Mouse (Mus musculus) left cerebral cortex, postnatal 10 days (tissue): Measurements from ENCODE around the gene Actl10. TPM values are rescaled to one million over a fixed set of nuclear protein-coding genes. Genes with fewer than 3 reads are reported as not detected.

Experiments
- DNase-seq, 2 experiments: peaks; one replicate each; pipeline ENCODE4 v3.0.0; 2021 to 2022; ENCODE audit warnings: low spot score in 2 of 2, mixed read lengths in 1 of 2; ENCODE audit errors: extremely low spot score in 1 of 2
- intact Hi-C: fragments of 180-260 bp; cut with DNase I; formaldehyde crosslinking; loops from one replicate; pipeline ENCODE4 v1.15.1; 2025
- total RNA-seq, 2 experiments: library from RNA; stranded (reverse); gene quantifications; 2 replicates each; pipeline ENCODE4 v1.2.3; 2021

Gene Actl10
- total RNA-seq, 2 experiments from 2014 or later: not detected

DNA sequence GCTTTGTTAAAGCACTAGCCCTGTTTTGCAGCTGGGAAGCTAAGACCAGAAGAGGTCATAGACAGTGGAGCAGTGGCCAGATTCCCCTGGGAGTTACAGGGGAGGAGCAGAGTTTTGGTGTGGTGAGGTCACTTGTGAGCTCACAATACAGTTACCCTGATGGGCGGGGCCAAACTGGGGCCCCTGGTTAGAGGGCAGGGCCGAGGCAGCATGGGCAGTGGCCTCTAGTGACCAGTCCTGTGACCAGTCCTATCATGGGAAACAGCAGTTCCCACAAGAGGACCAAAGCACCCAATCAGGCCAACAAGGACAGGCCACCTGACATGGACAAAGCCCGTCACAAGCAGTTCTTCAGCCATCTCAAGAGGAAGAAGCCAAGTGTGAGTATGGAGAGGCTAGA is 2.9 kb upstream of the Actl10 start:
- intact Hi-C loops: no loop called here
- peak in 1 of 2 experiments; percentile 74 for DNase-seq

DNA sequence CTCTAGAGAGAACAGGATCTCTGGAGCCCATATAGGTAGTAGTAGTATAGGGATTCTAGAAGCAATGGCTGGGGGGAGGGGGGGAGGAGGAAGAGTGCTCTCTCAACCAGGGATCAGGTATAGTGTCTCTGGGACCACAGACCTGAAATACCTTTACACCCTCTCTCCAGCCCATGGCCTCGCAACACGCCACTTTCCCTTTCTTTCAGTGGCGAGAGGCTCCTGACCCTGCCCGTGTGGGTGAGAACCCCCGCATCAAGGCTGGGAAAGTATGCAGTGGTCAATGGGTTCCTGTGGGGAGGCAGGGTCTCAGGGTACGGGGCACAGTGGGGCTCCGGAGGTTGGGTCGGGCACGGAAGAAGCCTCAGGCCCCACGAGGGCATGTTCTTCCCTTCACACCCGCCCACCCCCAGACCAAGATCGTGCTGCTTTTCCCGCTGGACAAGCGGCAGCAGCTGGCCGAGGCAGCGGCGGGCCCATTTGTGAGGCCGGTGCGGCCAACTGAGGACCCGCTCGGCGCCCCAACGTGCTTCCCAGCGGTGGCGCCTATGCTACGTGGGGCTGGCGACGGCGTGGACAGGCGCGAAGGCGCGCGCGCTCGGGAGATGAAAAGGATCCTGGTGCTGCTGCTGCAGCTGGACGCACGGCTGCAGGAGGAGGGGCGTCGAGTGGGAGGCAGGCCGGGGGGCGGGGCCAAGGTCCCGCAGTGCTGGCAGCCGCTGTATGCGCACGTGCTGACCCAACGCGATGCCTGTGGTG is 2.3 kb upstream of the Actl10 start:
- intact Hi-C loops: no loop called here
- peak in 1 of 2 experiments; percentile 89 for DNase-seq

DNA sequence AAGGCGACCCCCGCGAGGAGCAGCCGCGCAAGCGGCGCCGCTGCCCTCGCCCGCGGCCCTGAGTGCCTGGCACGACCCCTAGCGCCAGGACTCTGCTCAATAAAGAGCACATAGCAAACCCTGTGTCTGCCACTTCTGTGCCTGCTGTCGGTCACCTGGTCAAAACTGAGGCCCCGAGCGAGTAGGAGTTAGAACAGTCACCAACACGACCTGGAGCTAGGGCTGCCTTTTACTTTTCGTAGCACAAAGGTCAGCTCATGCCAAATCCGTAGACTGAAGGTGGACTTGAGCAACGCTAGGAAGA is 1.7 kb upstream of the Actl10 start:
- intact Hi-C loops: loop anchor here (10.0 kb wide), 1 partner anchor 65 kb away; the partner anchor contains the start of genes 4930519P11Rik and Zfp341
- DNase-seq: no peak

DNA sequence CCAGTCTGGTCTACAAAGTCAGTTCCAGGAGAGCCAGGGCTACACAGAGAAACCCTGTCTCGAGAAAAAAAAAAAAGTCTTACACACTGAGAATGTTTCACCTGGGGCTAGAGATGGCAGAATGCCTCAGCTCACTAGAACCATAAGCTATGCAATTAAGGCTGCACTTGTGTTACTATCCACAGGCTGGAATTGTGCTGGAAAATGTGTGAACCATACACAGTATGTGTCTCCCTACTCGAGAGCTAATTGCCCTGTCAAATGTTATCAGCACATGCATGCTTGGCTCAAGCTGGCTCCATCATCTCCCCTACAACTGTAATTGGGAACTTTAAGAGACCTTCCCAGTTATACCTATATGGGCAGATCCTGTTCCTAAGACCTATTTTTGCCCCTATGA is 639 bp upstream of the Actl10 start:
- DNase-seq: no peak
- intact Hi-C loops: loop anchor here (10.0 kb wide), 1 partner anchor 64 kb away; the partner anchor contains the start of genes 4930519P11Rik and Zfp341

DNA sequence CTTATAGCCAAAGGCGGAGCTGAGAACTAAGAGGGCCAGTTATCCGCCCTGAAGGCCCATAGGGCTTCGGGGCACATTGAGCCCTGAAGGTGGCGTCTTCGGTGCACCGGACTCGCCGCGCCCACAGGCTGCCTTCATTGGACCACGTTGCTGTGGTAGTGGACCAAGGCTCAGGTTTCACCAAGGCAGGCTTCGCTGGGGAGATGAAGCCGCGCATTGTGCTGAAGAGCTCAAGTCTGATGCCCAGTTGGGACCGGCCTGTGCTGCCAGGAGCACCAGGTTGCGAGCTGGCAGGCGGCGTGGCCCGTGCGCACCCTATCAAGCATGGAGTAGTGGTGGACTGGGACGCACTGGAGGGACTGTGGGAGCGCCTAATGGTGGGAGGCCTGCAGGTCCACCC is 351 bp downstream of the Actl10 start:
- no peak for DNase-seq
- intact Hi-C loops: loop anchor here (10.0 kb wide), 1 partner anchor 63 kb away; the partner anchor contains the start of genes 4930519P11Rik and Zfp341

DNA sequence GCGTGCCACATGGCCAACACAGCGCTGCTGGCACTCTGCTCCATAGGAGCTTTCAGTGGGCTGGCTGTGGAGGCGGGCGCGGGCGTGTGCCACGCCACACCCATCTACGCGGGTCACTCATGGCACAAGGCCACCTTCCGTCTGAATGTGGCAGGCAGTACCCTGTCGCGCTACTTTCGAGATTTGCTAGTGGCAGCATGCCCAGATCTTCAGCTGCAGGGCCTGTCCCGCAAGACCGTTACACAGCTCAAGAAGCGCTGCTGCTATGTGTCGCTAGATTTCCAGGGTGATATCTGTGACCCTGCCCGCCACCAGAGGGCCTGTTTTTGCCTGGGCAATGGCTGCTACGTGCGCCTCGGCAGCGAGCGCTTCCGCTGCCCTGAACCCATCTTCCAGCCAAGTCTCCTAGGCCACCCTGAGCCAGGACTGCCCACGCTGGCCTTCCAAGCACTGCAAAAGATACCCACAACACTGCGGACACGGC is 890 bp downstream of the Actl10 start:
- intact Hi-C loops: loop anchor here (10.0 kb wide), 1 partner anchor 62 kb away; the partner anchor contains the start of genes 4930519P11Rik and Zfp341
- DNase-seq: peak; percentile 71 to 85

DNA sequence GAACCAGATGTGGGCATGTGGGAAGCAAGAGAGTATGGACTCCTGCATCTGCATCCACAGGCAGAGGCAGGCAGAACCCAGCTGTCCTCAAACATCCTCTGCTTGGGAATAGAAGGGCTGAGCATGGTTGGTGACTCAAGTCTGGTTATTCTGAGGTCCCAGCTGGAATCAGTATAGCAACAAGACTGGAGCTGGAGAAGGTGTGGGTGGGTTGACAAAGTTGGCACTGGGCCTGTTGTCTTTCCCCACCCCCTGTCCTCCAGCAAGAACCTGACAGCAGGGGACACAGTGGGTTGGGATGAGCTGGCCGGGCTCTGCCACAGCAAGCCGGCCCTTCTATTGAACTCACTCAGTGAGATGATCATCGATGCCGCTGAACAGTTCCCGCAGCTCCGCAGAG is 3.7 kb downstream of the Actl10 start:
- intact Hi-C loops: loop anchor here (10.0 kb wide), 1 partner anchor 60 kb away; the partner anchor contains the start of genes 4930519P11Rik and Zfp341
- peak in 1 of 2 experiments; percentile 74 for DNase-seq

DNA sequence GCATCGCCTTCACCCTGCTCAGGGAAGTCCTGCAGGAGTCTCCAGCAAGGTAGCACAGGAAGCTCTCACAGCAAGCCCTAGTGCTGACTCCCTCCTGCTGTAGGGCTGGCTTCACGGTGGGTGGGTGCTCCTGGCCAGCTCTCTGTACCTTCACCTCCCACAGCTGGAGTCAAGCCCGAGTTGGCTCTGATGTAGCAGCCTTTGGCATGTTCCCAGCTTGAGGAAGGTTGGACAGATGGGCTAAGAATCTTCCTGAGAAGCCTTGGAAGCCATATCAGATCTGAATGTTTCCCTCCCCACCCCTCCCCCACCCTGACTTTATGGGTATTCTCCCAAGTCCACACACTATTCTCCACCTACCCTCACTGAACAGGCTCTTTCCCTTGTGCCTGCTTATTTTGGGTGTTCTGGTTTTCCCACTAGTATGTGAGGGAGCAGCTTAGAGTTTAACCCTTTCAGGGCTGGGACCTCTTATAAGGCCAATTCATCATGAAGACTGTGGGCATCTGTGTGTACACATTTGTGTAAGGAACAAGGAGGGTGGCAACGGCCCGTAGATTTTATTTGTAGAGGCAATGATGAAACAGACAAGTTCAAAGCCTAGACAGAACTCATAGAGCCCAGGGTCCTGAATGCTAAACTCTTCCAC is 5.7 kb downstream of the Actl10 start:
- DNase-seq: no peak
- intact Hi-C loops: loop anchor here (10.0 kb wide), 1 partner anchor 57 kb away; the partner anchor contains the start of genes 4930519P11Rik and Zfp341

DNA sequence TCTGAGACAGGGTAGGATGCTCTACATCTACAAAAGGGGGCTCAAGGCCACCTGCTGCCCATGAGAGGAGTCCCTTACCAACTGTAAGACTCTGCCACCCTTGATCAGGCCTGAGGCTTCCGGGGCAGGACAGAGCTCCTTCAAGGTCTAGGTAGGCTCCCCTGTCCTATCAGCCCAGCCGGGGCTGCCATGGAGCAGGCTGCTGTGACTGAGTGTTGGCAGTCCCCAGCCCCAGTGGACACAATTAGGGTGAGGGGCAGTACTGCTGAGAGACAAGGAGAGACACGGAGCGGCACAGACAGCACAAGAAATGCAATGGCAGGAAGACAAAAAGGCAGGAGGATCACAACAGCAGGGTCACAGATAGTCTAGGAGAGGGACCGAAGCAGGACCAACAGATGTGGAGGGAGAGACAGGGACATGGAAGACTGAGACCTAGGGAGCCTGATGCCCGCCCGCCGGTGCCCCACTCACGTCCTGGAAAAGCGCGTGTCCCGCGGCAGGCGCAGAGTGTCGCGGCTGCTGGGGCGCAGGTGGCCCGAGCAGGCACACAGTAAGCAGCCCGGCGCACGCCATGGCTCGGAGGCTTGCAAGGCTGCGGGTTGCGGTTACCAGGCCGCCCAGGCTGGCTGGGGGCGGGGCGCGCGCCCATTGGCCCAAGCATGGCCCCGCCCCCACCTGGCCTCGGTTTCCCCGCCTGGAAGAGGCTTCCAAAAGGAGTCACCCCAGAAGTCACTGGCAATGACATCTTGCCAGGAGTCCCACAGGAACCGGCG is 6.9 kb downstream of the Actl10 start, which contains the start of gene Necab3:
Necab3 (minus strand) TSS at position 627 of the 776 bp plus-strand sequence.
- peak in 1 of 2 experiments; percentile 78 for DNase-seq
- intact Hi-C loops: loop anchor here (10.0 kb wide), 1 partner anchor 56 kb away; the partner anchor contains the start of genes 4930519P11Rik and Zfp341

DNA sequence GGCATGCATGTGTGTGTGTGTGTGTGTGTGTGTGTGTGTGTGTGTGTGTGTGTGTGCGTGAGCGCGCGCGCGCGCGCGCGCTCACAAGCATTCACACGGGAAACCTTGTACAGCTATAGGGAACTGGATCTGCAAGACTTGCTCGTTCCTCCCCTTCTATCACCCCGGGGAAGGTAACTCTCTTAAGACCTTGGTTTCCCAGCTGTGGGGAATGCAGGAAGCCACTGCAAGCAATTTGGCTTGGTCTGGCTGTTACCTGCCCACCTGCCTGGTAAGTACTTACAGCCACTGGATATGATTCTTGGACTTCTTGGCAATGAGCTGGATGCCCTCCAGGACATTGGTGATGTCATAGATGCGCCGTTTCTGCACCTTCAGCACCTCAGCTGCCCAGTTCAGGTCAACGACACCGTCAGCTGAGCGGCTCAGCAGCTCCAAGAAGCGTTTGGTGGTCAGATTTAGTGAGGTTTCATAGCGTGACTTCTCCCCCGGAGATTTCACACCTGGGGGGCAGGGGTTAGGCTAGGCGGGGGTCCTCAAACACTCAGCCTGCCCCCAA is 12.1 kb downstream of the Actl10 start:
- intact Hi-C loops: no loop called here
- no peak for DNase-seq

DNA sequence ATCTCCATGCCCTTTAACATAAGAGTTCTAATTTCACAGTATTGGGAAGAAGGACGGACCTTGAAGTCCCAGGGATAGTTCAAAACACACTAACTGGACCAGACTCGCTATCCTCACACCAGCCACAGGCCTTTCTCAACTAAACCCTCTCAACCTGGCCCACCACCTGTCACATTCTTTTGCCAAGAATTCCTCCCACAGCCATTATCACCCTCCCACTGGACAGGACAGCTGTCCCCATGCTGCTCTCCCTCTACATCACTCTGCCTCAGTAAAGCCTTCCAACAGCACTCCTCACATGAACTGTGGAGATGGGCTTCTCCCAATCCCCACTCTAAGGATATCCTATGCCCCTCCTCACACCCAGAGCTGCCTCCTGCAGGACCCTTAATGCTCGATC is 14.0 kb downstream of the Actl10 start:
- DNase-seq: no peak
- intact Hi-C loops: no loop called here

DNA sequence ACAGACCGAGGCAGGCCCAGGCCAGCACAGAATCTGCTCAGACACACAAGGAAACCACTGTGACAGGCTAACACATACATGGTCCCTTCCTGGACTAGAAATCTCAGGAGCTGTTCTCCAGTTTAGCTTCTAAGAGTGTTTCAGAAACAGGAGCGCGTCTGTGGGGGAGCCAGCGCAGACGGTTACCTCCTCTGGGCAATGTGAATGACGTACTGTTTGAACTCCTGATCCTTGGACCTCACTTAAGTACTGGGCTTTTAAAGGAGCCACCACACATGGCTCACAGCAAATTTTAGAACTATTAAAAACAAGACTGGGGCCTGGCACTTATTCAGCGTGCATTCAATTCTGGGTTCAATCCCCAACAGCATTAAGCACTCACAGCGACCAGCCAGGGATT is 15.1 kb downstream of the Actl10 start:
- no peak for DNase-seq
- intact Hi-C loops: no loop called here

DNA sequence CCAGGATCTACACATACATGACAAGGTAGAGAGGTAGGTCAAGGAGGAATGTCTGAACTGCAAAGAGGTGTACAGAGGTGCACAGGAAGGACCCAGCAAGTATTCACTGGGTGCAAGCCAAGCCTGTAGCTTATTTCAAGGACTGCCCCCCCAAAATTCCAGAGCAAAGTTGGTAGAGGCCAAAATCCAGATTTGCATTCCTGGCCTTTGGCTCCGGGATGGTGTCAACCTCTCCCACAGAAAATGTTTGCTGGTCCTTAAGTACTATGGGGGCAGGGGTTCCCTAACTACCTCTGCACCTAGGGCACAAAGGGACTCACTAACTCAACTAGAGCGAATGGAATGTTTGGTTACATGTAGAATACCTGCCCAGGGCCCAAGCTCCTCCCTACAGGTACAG is 16.2 kb downstream of the Actl10 start:
- no peak for DNase-seq
- intact Hi-C loops: no loop called here

DNA sequence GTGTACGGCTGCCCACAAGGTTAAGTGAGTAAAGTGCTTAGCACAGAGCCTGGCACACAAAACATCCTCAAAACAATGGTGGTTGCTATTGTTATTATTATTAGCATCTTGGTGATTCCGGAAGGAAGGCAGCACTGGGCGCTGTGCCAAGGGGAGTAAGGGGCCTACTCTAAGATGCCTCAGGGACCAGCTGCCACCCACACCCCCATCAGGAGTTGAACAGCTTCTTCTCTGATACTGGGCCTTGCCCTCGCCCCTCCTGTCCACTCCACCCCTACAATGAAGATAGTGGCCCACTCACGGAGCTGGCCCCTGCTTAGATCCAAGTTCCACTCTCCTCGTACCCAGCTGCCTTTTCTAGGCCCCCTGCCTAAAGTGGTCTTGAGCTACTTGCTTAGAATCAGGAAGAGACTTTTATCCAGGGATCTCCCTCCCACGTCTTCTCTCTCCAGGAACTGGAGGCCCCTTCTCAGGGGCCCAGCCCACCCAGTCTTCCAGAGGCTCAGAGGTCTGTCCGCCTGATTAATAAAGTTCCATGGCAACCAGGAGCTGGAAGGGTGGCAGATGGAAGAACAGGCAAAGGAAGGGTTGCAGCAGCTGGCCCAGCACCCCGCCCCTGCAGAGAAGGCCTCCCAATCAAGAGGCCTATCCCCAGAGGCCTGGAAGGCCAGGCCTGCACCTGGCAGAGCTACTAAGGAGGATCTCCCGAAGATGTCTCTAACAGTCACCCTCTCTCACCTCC is 16.9 kb downstream of the Actl10 start:
- intact Hi-C loops: no loop called here
- peak in 1 of 2 experiments; percentile 72 for DNase-seq

DNA sequence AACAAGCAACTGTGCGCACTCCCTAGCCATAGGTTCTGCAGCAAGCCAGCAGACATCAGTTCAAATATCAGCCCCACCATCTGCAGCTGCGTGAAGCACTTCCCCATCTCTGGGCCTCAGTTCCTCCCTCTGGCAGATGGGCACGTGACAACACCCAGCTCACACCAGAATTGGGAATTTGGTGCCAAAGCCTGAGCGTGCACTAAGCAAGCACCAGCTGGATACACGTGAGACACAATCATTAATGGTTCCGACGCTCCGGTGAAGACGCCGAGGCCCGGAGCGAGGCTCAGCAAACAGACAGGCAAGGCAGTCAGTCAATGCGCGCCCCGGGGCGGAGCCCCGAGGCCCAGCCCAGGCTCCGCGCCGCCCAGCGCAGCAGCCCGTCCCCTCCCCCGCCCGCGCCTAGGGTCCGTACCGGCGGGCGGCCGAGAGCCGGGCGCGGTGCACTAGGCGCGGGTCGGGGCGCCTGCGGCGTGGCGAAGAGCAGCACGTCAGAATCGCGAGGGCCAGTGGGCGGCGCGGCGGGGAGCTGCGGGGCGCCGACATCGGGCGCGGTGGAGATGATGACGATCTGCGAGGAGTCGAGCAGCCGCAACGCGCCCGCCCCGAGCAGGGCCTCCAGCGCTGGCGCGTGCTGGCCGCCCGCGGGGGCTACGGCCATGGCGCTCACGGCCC is 17.6 kb downstream of the Actl10 start:
- intact Hi-C loops: no loop called here
- peak in 1 of 2 experiments; percentile 77 for DNase-seq

DNA sequence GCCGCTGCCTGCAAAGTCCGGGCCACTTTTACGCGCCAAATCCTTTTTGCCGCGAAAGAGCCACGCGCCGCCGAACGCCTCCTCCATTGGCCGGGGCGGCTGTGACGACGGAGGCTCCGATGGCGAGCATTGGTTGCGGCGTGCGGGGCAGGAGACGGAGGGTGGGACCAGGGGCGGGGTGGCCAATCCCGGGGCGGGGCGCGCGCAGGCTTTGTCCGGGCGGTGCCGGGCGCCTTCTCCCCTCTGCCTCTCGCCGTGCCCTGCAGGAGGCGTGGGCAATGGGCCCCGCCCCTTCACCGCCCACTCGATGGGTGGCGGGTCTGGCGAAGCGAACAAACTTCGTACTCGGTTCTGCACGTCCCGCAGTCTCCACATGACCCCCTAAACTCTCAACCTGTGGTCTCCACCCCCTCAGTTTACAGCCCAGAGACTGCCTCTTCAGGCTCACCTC is 18.3 kb downstream of the Actl10 start, which contains the start of gene E2f1:
E2f1 (minus strand) TSS at position 57 of the 451 bp plus-strand sequence.
- intact Hi-C loops: no loop called here
- DNase-seq: peak; percentile 93 to 97

DNA sequence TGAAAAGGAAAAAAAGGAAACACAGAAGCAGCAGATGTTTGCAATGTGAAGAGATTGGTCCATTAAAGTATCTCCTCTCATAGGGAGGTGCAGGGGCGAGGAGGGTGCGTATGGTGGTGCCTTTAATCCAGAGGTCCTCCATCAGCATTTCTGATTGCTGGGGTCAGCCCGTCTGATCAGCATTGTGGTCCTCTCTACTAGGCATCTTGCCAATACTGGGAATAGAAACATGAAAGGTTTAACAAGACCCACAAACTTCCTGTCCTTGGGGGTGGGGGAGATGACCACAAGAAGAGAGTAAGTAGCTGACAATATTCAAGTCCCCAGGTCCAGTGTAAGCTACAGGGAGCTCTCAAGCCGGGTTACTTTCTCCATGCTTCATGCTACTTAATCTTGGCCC is 19.1 kb downstream of the Actl10 start:
- DNase-seq: no peak
- intact Hi-C loops: no loop called here
